Mouse (Mus musculus) embryonic facial prominence, embryonic 14.5 days (tissue): ENCODE data around the gene Gja8. TPM values are rescaled to one million over a fixed set of nuclear protein-coding genes. Genes with fewer than 3 reads are reported as not detected.

ENCODE experiments used
- ATAC-seq: fragments of 200-750 bp; cut with Nextera tagmentation; 2 replicates; pipeline ENCODE4 v1.8.0; 2017; ENCODE audit warnings: low read depth, moderate number of reproducible peaks, moderate TSS enrichment
- DNase-seq: peaks from one replicate; pipeline ENCODE4 v3.0.0-alpha.2; 2015; ENCODE audit warnings: low spot score
- H3K27ac ChIP-seq: fragments of 300-500 bp; sonication (generic); replicated peaks from 2 replicates; pipeline ENCODE4 v1.5.1; 2014; ENCODE audit warnings: low read depth, mild to moderate bottlenecking, low read length, moderate library complexity
- H3K27me3 ChIP-seq: fragments of 300-500 bp; sonication (generic); replicated peaks from 2 replicates; pipeline ENCODE4 v1.6.1; 2014; ENCODE audit warnings: low read length; ENCODE audit not compliant: control insufficient read depth, insufficient read depth
- H3K36me3 ChIP-seq: fragments of 300-500 bp; sonication (generic); 2 replicates; pipeline ENCODE4 v1.6.1; 2014; ENCODE audit warnings: low read length, mixed read lengths; ENCODE audit not compliant: control insufficient read depth, insufficient read depth
- H3K4me1 ChIP-seq: fragments of 300-500 bp; sonication (generic); 2 replicates; pipeline ENCODE4 v1.6.1; 2014; ENCODE audit warnings: antibody characterized with exemption, low read length; ENCODE audit not compliant: control insufficient read depth, insufficient read depth
- H3K4me2 ChIP-seq: fragments of 300-500 bp; sonication (generic); 2 replicates; pipeline ENCODE4 v1.6.1; 2014; ENCODE audit warnings: low read depth, mild to moderate bottlenecking, low read length, moderate library complexity, mixed read lengths
- H3K4me3 ChIP-seq: fragments of 300-500 bp; sonication (generic); 2 replicates; pipeline ENCODE4 v1.5.1; 2014; ENCODE audit warnings: low read depth, mild to moderate bottlenecking, low read length
- H3K9ac ChIP-seq: fragments of 300-500 bp; sonication (generic); 2 replicates; pipeline ENCODE4 v1.6.1; 2014; ENCODE audit warnings: low read depth, mild to moderate bottlenecking, low read length, moderate library complexity, mixed read lengths
- H3K9me3 ChIP-seq: fragments of 300-500 bp; sonication (generic); 2 replicates; pipeline ENCODE4 v1.6.1; 2016; ENCODE audit warnings: low read length; ENCODE audit not compliant: control insufficient read depth
- WGBS: fragments of 180-500 bp; shearing (Covaris S2); extraction: QIAGEN DNeasy Blood & Tissue Kit; methylation state at CpG from one replicate; pipeline ENCODE4 v1.1.7; 2014; 5-methylcytosine and 5-hydroxymethylcytosine counted together
- polyA plus RNA-seq: library from polyadenylated mRNA; unstranded; fragments of >200 nt; fragmentation: Nextera tagmentation; extraction: Ambion mirVana; gene quantifications from 2 replicates; pipeline ENCODE4 v1.2.1, GENCODE M21; 2014

Gene Gja8
- polyA plus RNA-seq, 1 experiment from 2014 or later, result not detected

- no peak overlapping the region for H3K27ac ChIP-seq
- no peak for DNase-seq
- H3K4me2 ChIP-seq, result no peak overlapping the region
- H3K27me3 ChIP-seq, result no peaks in the 10 kb centered on the region
- no peak overlapping the region for H3K4me3 ChIP-seq
- 91% methylated on average over 4 of the region's 4 CpGs for WGBS
- peaks cover 6% of the 10 kb centered on the region for H3K4me1 ChIP-seq
- no peak overlapping the region for H3K9ac ChIP-seq
- no peak for ATAC-seq
- H3K36me3 ChIP-seq, result peaks cover 8% of the 10 kb centered on the region; the same call in 1 of the 2 replicates
- H3K9me3 ChIP-seq, result no peaks in the 10 kb centered on the region
These were observed 23.4 kb downstream of the Gja8 start for GRCm38 (mm10) chr3:96902336-96902999.

- Histone ChIP-seq H3K9me3 (no peaks in the 10 kb centered on the region), H3K4me3 (no peak overlapping the region), H3K36me3 (peaks cover 56% of the 10 kb centered on the region), H3K27ac (no peak overlapping the region), H3K27me3 (no peaks in the 10 kb centered on the region), H3K9ac (no peak overlapping the region), H3K4me1 (no peaks in the 10 kb centered on the region), H3K4me2 (no peak overlapping the region)
- no peak for DNase-seq
- no peak for ATAC-seq
- WGBS, result 95% methylated on average over 7 of the region's 7 CpGs
These were observed 42.1 kb downstream of the Gja8 start for GRCm38 (mm10) chr3:96883690-96884089.

GRCm38 (mm10) chr3:96882061-96882849 is 43.6 kb downstream of the Gja8 start:
- no peak overlapping the region for H3K27ac ChIP-seq

GRCm38 (mm10) chr3:96881557-96881956 is 44.3 kb downstream of the Gja8 start:
- no peaks in the 10 kb centered on the region for H3K9me3 ChIP-seq
- H3K4me2 ChIP-seq, result no peak overlapping the region
- 72% methylated on average over 6 of the region's 6 CpGs for WGBS
- H3K4me3 ChIP-seq, result no peak overlapping the region
- no peaks in the 10 kb centered on the region for H3K27me3 ChIP-seq
- ATAC-seq, result no peak
- H3K4me1 ChIP-seq, result no peaks in the 10 kb centered on the region
- no peak for DNase-seq
- peaks cover 55% of the 10 kb centered on the region for H3K36me3 ChIP-seq
- H3K27ac ChIP-seq, result no peak overlapping the region
- H3K9ac ChIP-seq, result no peak overlapping the region

More at GRCm38 (mm10) chr3:96882061-96882849, 43.6 kb downstream of the Gja8 start:
- H3K4me1 ChIP-seq, result no peaks in the 10 kb centered on the region
- WGBS, result 90% methylated on average over 14 of the region's 14 CpGs
- peaks cover 52% of the 10 kb centered on the region for H3K36me3 ChIP-seq
- no peaks in the 10 kb centered on the region for H3K9me3 ChIP-seq
- H3K27me3 ChIP-seq, result no peaks in the 10 kb centered on the region
- H3K4me2 ChIP-seq, result no peak overlapping the region
- ATAC-seq (no peak), DNase-seq (no peak)
- no peak overlapping the region for H3K9ac ChIP-seq
- no peak overlapping the region for H3K4me3 ChIP-seq

- no peaks in the 10 kb centered on the region for H3K9me3 ChIP-seq
- DNase-seq (no peak), ATAC-seq (no peak)
- H3K27ac ChIP-seq, result no peak overlapping the region
- WGBS, result 85% methylated on average over 4 of the region's 4 CpGs
- H3K27me3 ChIP-seq, result no peaks in the 10 kb centered on the region
- H3K36me3 ChIP-seq, result peaks cover 57% of the 10 kb centered on the region
- no peaks in the 10 kb centered on the region for H3K4me1 ChIP-seq
- H3K9ac ChIP-seq, result no peak overlapping the region
- H3K4me3 ChIP-seq, result no peak overlapping the region
- H3K4me2 ChIP-seq, result no peak overlapping the region
These were observed 45.4 kb downstream of the Gja8 start for GRCm38 (mm10) chr3:96880385-96880784.

GRCm38 (mm10) chr3:96879536-96879935 is 46.3 kb downstream of the Gja8 start:
- H3K36me3 ChIP-seq, result peaks cover 60% of the 10 kb centered on the region
- no peak for DNase-seq

GRCm38 (mm10) chr3:96874808-96875571 is 50.8 kb downstream of the Gja8 start:
- H3K9me3 ChIP-seq, result no peaks in the 10 kb centered on the region
- no peak overlapping the region for H3K4me2 ChIP-seq
- no peak overlapping the region for H3K9ac ChIP-seq
- peaks cover 79% of the 10 kb centered on the region for H3K36me3 ChIP-seq
- no peak overlapping the region for H3K4me3 ChIP-seq
- 75% methylated on average over 7 of the region's 7 CpGs for WGBS
- ATAC-seq (no peak), DNase-seq (no peak)
- H3K4me1 ChIP-seq, result no peaks in the 10 kb centered on the region
- H3K27ac ChIP-seq, result no peak overlapping the region
- no peaks in the 10 kb centered on the region for H3K27me3 ChIP-seq

More at GRCm38 (mm10) chr3:96879536-96879935, 46.3 kb downstream of the Gja8 start:
- Histone ChIP-seq H3K4me3 (no peak overlapping the region), H3K9me3 (no peaks in the 10 kb centered on the region), H3K27ac (no peak overlapping the region), H3K4me1 (no peaks in the 10 kb centered on the region), H3K9ac (no peak overlapping the region), H3K4me2 (no peak overlapping the region), H3K27me3 (no peaks in the 10 kb centered on the region)
- WGBS, result 85% methylated on average over 9 of the region's 9 CpGs
- ATAC-seq, result no peak

- no peak overlapping the region for H3K4me2 ChIP-seq
- no peaks in the 10 kb centered on the region for H3K9me3 ChIP-seq
- H3K36me3 ChIP-seq, result peaks cover 87% of the 10 kb centered on the region
- no peaks in the 10 kb centered on the region for H3K27me3 ChIP-seq
- DNase-seq (no peak), ATAC-seq (no peak)
- WGBS, result 94% methylated on average over 8 of the region's 8 CpGs
- no peak overlapping the region for H3K9ac ChIP-seq
- H3K27ac ChIP-seq, result no peak overlapping the region
- H3K4me1 ChIP-seq, result no peaks in the 10 kb centered on the region
- no peak overlapping the region for H3K4me3 ChIP-seq
These were observed 53.3 kb downstream of the Gja8 start for GRCm38 (mm10) chr3:96872501-96872900.
